Mouse (Mus musculus) midbrain, embryonic 10.5 days (tissue): ENCODE measurements around the gene Ercc2. TPM values are rescaled to one million over a fixed set of nuclear protein-coding genes. Genes with fewer than 3 reads are reported as not detected.

Experiments used
- DNase-seq: peaks from one replicate; pipeline ENCODE4 v3.0.0-alpha.2; 2017; ENCODE audit warnings: low spot score
- H3K27ac ChIP-seq: fragments of 300-500 bp; sonication (generic); replicated peaks from 2 replicates; pipeline ENCODE4 v1.5.1; 2016; ENCODE audit warnings: mild to moderate bottlenecking
- H3K27me3 ChIP-seq: fragments of 300-500 bp; sonication (generic); 2 replicates; pipeline ENCODE4 v1.6.1; 2016; ENCODE audit warnings: low read depth, mild to moderate bottlenecking; ENCODE audit not compliant: poor library complexity, severe bottlenecking
- H3K36me3 ChIP-seq: fragments of 300-500 bp; sonication (generic); 2 replicates; pipeline ENCODE4 v1.6.1; 2016; ENCODE audit warnings: mild to moderate bottlenecking, moderate library complexity
- H3K4me1 ChIP-seq: fragments of 300-500 bp; sonication (generic); 2 replicates; pipeline ENCODE4 v1.6.1; 2016
- H3K4me3 ChIP-seq: fragments of 300-500 bp; sonication (generic); 2 replicates; pipeline ENCODE4 v1.5.1; 2016; ENCODE audit warnings: mild to moderate bottlenecking, moderate library complexity
- H3K9me3 ChIP-seq: fragments of 300-500 bp; sonication (generic); replicated peaks from 2 replicates; pipeline ENCODE4 v1.6.1; 2016; ENCODE audit warnings: mild to moderate bottlenecking
- WGBS: fragments of 180-500 bp; shearing (Covaris S2); methylation state at CpG from one replicate; pipeline ENCODE4 v1.1.7; 2016; 5-methylcytosine and 5-hydroxymethylcytosine counted together
- microRNA counts: library from miRNA; unstranded; fragments of <30 nt; microRNA quantifications from one replicate; lab custom pipeline; 2017
- microRNA-seq: library from miRNA; unstranded; fragments of <30 nt; microRNA quantifications from one replicate; pipeline ENCODE4, GENCODE M21; 2017
- polyA plus RNA-seq: library from polyadenylated mRNA; unstranded; fragments of >200 nt; fragmentation: Nextera tagmentation; extraction: Ambion mirVana; gene quantifications from 2 replicates; pipeline ENCODE4 v1.2.1, GENCODE M21; 2016

Ercc2 gene
- polyA plus RNA-seq, 1 experiment from 2014 or later = 27.7 TPM

DNA sequence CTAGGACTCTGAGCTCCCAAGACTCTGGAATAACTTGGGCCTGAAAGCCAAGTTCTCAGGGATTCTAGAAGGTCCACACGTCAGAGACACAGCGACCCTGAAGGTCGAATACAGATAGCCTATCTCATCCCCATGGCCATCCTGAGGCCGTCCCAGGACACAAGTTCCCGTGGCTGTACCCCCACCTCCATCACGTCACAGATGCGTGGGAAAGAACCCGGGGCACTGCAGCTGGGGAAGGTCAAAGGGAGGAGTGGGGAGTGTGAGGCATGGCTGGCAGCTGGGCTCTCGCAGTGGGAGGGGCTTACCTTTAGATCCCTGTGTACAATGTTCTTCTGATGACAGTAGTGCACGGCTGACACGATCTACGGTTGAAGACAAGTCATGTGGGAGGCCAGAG, 63.0 kb downstream of the Ercc2 start:
- no peaks in the 10 kb centered on the region for H3K4me1 ChIP-seq
- no peaks in the 10 kb centered on the region for H3K27me3 ChIP-seq
- WGBS = 90% methylated on average over 12 of the region's 12 CpGs
- no peak overlapping the region for H3K27ac ChIP-seq
- H3K9me3 ChIP-seq = no peaks in the 10 kb centered on the region
- peaks cover 93% of the 10 kb centered on the region for H3K36me3 ChIP-seq
- H3K4me3 ChIP-seq = no peak overlapping the region
- DNase-seq = no peak

MicroRNAs encoded within 50 kb of the gene (microRNA counts, 519-probe panel; counts per million panel counts)
- not detected for microRNA mmu-miR-343 (lab: Ali Mortazavi, UCI)

Small RNAs within 50 kb of the gene (microRNA-seq; reads per million reads assigned to microRNA genes)
- gene Mir343 = not detected

Other genes with a start within 250 kb of the Ercc2 start
- gene Qpctl, start 232.7 kb upstream of the Ercc2 start, polyA plus RNA-seq = 17.0 and 21.2 TPM in 2 replicates
- 168 and 180 TPM in 2 replicates for gene Snrpd2, start 232.3 kb upstream of the Ercc2 start, polyA plus RNA-seq
- gene Gipr, start 215.9 kb upstream of the Ercc2 start, polyA plus RNA-seq = 0.60 and 1.5 TPM in 2 replicates
- gene Eml2, start 205.6 kb upstream of the Ercc2 start, polyA plus RNA-seq = 4.3 and 4.8 TPM in 2 replicates
- gene Gpr4, start 169.5 kb upstream of the Ercc2 start, polyA plus RNA-seq = 2.4 and 2.6 TPM in 2 replicates
- 51.0 and 51.9 TPM in 2 replicates for gene Opa3, start 153.7 kb upstream of the Ercc2 start, polyA plus RNA-seq
- 49.3 and 52.7 TPM in 2 replicates for gene Vasp, start 110.2 kb upstream of the Ercc2 start, polyA plus RNA-seq
- gene Ppm1n, start 101.9 kb upstream of the Ercc2 start, polyA plus RNA-seq = 0.36 and 0.39 TPM in 2 replicates
- gene Rtn2, start 99.4 kb upstream of the Ercc2 start, polyA plus RNA-seq = 41.9 and 48.6 TPM in 2 replicates
- gene Fosb, start 72.0 kb upstream of the Ercc2 start, polyA plus RNA-seq = 0.02 TPM in 1 of 2 replicates, not detected in the other
- gene Ercc1, start 37.2 kb upstream of the Ercc2 start, polyA plus RNA-seq = 117 and 118 TPM in 2 replicates
- 23.2 and 24.7 TPM in 2 replicates for gene Cd3eap, start 22.5 kb upstream of the Ercc2 start, polyA plus RNA-seq
- gene Ppp1r13l, start 22.3 kb upstream of the Ercc2 start, polyA plus RNA-seq = 4.9 and 6.0 TPM in 2 replicates
- gene Klc3, start 22.1 kb downstream of the Ercc2 start, polyA plus RNA-seq = 2.3 and 3.0 TPM in 2 replicates
- gene Ckm, start 22.8 kb downstream of the Ercc2 start, polyA plus RNA-seq = not detected in 2 replicates
- 8.0 and 8.4 TPM in 2 replicates for gene Mark4, start 76.8 kb downstream of the Ercc2 start, polyA plus RNA-seq
- 0.75 and 0.81 TPM in 2 replicates for gene Exoc3l2, start 81.3 kb downstream of the Ercc2 start, polyA plus RNA-seq
- gene Bloc1s3, start 126.4 kb downstream of the Ercc2 start, polyA plus RNA-seq = 2.3 and 2.4 TPM in 2 replicates
- 65.2 and 68.2 TPM in 2 replicates for gene Trappc6a, start 126.4 kb downstream of the Ercc2 start, polyA plus RNA-seq
- gene Nkpd1, start 135.8 kb downstream of the Ercc2 start, polyA plus RNA-seq = 0.06 TPM in 2 replicates
- gene Ppp1r37, start 181.1 kb downstream of the Ercc2 start, polyA plus RNA-seq = 20.3 and 20.5 TPM in 2 replicates
- 0.10 and 0.22 TPM in 2 replicates for gene Zfp296, start 195.3 kb downstream of the Ercc2 start, polyA plus RNA-seq
- gene Gemin7, start 195.6 kb downstream of the Ercc2 start, polyA plus RNA-seq = 177 TPM in 2 replicates
- gene Clasrp, start 222.5 kb downstream of the Ercc2 start, polyA plus RNA-seq = 51.8 and 61.1 TPM in 2 replicates
- 3.8 and 4.7 TPM in 2 replicates for gene Relb, start 247.4 kb downstream of the Ercc2 start, polyA plus RNA-seq